Mouse (Mus musculus) heart, adult 2 months (tissue): ENCODE data around the gene Clpb. TPM values are rescaled to one million over a fixed set of nuclear protein-coding genes. Genes with fewer than 3 reads are reported as not detected.

Experiments
- DNase-seq, 2 experiments: peaks; one replicate each; pipeline ENCODE4 v3.0.0; 2021
- H3K27ac ChIP-seq: fragments of 200-600 bp; 2 replicates; pipeline ENCODE4 v1.8.1; 2022
- H3K27me3 ChIP-seq: fragments of 200-500 bp; 2 replicates; pipeline ENCODE4 v1.6.1; 2012; ENCODE audit warnings: mild to moderate bottlenecking, low read length, inconsistent platforms, mixed read lengths; ENCODE audit not compliant: control insufficient read depth, insufficient read depth
- H3K36me3 ChIP-seq: fragments of 200-500 bp; 2 replicates; pipeline ENCODE4 v1.6.1; 2012; ENCODE audit warnings: low read length, inconsistent platforms; ENCODE audit not compliant: control insufficient read depth, insufficient read depth
- H3K4me1 ChIP-seq: fragments of 200-500 bp; 2 replicates; pipeline ENCODE4 v1.6.1; 2011; ENCODE audit warnings: low read length; ENCODE audit not compliant: control insufficient read depth, insufficient read depth
- H3K4me3 ChIP-seq: fragments of 200-600 bp; 2 replicates; pipeline ENCODE4 v1.8.1; 2022
- H3K79me2 ChIP-seq: fragments of 200-500 bp; replicated peaks from 2 replicates; pipeline ENCODE4 v1.6.1; 2012; ENCODE audit warnings: mild to moderate bottlenecking, inconsistent platforms, low read length, moderate library complexity, mixed read lengths; ENCODE audit not compliant: control insufficient read depth, insufficient read depth
- H3K9ac ChIP-seq: fragments of 200-500 bp; 2 replicates; pipeline ENCODE4 v1.6.1; 2012; ENCODE audit warnings: low read depth, mild to moderate bottlenecking, control low read depth, inconsistent platforms, low read length, mixed read lengths
- CTCF ChIP-seq: fragments of 200-600 bp; IDR thresholded peaks from 2 replicates; pipeline ENCODE4 v1.8.1; 2022; ENCODE audit warnings: antibody characterized with exemption, mild to moderate bottlenecking, moderate library complexity
- EP300 ChIP-seq: fragments of 200-500 bp; IDR thresholded peaks from 2 replicates; pipeline ENCODE4 v1.6.1; 2011; ENCODE audit warnings: low read depth, low read length, control low read depth; ENCODE audit not compliant: insufficient read depth
- POLR2A ChIP-seq: fragments of 200-500 bp; IDR thresholded peaks from 2 replicates; pipeline ENCODE4 v1.6.1; 2011; ENCODE audit warnings: mild to moderate bottlenecking, low read depth, low read length, control low read depth; ENCODE audit not compliant: insufficient read depth
- WGBS: fragments of 180-500 bp; shearing (Covaris S2); methylation state at CpG from one replicate; pipeline ENCODE4 v1.1.7; 2018; 5-methylcytosine and 5-hydroxymethylcytosine counted together
- intact Hi-C: fragments of 180-260 bp; cut with DNase I; formaldehyde crosslinking; loops from one replicate; pipeline ENCODE4 v1.15.1; 2025
- polyA plus RNA-seq: library from polyadenylated mRNA; depleted of rRNA; stranded (reverse); fragments of >200 nt; gene quantifications from 2 replicates; pipeline ENCODE4 v1.2.3, GENCODE M21; 2012
- total RNA-seq, 2 experiments: library from RNA; stranded (reverse); gene quantifications; 2 replicates each; pipeline ENCODE4 v1.2.3; 2021

Clpb gene
- total and polyA plus RNA-seq, 3 experiments: 57.3 to 79.2 (median 72.6) TPM

DNA sequence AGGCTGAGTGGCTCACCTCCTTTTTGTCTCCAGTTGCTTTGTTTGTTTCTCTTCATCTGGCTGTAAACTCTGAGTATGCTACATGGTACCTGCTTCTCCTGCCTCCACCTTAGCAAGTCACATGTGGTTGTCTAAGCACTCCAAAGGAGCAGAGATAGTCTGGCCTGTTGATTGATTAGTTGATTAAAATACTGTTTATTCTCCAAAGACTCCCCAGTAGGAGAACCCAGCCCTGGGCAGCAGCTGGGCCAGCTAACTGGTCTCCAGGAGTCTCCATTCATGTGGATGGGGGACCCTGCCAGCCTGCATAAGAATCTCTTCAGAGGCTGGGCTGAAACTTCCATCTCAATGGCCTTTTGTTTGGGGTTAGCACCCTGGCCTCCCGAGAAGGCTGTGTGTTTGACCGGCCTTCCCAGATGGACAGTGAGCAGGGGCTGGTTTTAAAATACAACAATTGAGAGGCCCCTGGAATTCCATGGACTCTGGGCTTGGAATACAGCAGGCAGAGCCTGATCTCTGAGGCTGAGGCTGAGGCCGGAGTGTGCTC, 13.4 kb downstream of the Clpb start:
- TF ChIP-seq CTCF (no peak), EP300 (no peak), POLR2A (no peak)
- no peak for DNase-seq
- Histone ChIP-seq H3K79me2 (no peaks in the 10 kb centered on the region), H3K27me3 (no peaks in the 10 kb centered on the region), H3K9ac (no peak overlapping the region), H3K4me3 (no peak overlapping the region), H3K36me3 (no peaks in the 10 kb centered on the region; the same call in 1 of the 2 replicates), H3K27ac (peak overlapping the region; percentile 41; the same call in 1 of the 2 replicates), H3K4me1 (peaks cover 13% of the 10 kb centered on the region)
- intact Hi-C loops: loop anchor here (5.0 kb wide), 1 partner anchor 220 kb away; no protein-coding TSS in a partner anchor
- WGBS: 64% methylated on average over 3 of the region's 3 CpGs

DNA sequence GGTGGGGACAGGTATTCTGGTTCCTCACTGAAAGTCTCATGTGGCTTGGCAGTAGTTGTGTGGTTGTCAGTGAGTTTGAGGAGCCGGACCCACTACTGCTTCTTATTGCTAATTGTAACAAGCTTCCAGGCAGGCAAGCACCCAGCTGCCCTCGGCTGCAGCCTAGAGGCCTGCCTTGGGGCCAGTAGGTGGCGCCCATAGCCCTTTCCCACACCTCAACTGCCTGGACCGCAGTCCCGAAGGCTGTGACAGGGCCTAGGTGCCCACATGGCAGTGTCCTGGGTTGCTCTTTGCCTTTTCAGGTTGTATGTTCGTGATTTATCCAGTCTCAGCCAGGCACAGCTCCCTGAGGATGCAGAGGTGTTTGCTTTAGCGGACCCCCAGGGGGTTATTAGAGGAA, 16.2 kb downstream of the Clpb start:
- TF ChIP-seq EP300: 0 out of 2 replicates have a peak, but pooled peaks have one; percentile 43
- TF ChIP-seq POLR2A: no peak
- TF ChIP-seq CTCF: peak; percentile 98
- DNase-seq: peak; percentile 80 to 82
- H3K27me3 ChIP-seq: no peaks in the 10 kb centered on the region
- no peak overlapping the region for H3K9ac ChIP-seq
- 16% methylated on average over 7 of the region's 7 CpGs for WGBS
- intact Hi-C loops: loop anchor here (5.0 kb wide), 1 partner anchor 218 kb away; no protein-coding TSS in a partner anchor
- no peak overlapping the region for H3K4me3 ChIP-seq
- H3K79me2 ChIP-seq: no peaks in the 10 kb centered on the region
- no peak overlapping the region; the same call in 1 of the 2 replicates for H3K27ac ChIP-seq
- H3K4me1 ChIP-seq: peaks cover 9% of the 10 kb centered on the region
- no peaks in the 10 kb centered on the region for H3K36me3 ChIP-seq

GRCm38 (mm10) chr7:101680961-101681360, 17.5 kb downstream of the Clpb start:
- Histone ChIP-seq H3K36me3 (no peaks in the 10 kb centered on the region), H3K27ac (peak overlapping the region; percentile 77), H3K4me3 (no peak overlapping the region), H3K79me2 (no peaks in the 10 kb centered on the region), H3K27me3 (no peaks in the 10 kb centered on the region), H3K9ac (no peak overlapping the region), H3K4me1 (peaks cover 7% of the 10 kb centered on the region)
- intact Hi-C loops: no loop called here
- DNase-seq: no peak
- TF ChIP-seq POLR2A (no peak), EP300 (no peak), CTCF (no peak)
- WGBS: 60% methylated on average over 3 of the region's 3 CpGs

- no peak overlapping the region for H3K4me3 ChIP-seq
- H3K9ac ChIP-seq: peak overlapping the region; percentile 11; the same call in 1 of the 2 replicates
- DNase-seq: no peak
- no peak for TF ChIP-seq CTCF
- no peak for TF ChIP-seq EP300
- no peak for TF ChIP-seq POLR2A
- WGBS: 74% methylated on average over 6 of the region's 6 CpGs
- H3K4me1 ChIP-seq: peaks cover 5% of the 10 kb centered on the region
- no peaks in the 10 kb centered on the region for H3K27me3 ChIP-seq
- intact Hi-C loops: no loop called here
- no peaks in the 10 kb centered on the region for H3K36me3 ChIP-seq
- no peaks in the 10 kb centered on the region for H3K79me2 ChIP-seq
- peak overlapping the region; percentile 77 for H3K27ac ChIP-seq
Observed at GRCm38 (mm10) chr7:101681565-101682071, 18.2 kb downstream of the Clpb start.

DNA sequence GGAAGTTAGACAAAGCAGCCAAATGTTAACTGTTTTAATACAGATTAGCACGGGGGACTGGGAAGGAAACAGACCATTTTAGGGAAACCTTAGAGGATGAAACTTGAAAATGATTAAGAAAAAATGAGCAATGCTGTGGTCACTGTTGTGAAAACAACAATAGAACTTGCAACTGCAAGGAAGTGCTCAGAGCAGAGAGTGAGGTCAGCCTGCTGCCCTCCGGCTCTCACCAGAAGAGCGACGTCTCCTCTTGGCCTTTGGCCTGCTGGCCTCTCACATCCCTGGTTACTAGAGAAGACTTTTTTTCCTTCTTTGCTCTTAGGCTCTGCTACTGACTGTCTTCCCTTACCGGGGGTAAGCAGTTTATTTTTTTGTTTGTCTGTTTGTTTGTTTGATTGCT, 19.5 kb downstream of the Clpb start:
- TF ChIP-seq CTCF (no peak), EP300 (no peak), POLR2A (no peak)
- Histone ChIP-seq H3K79me2 (no peaks in the 10 kb centered on the region), H3K27me3 (no peaks in the 10 kb centered on the region), H3K4me3 (no peak overlapping the region), H3K9ac (no peak overlapping the region), H3K36me3 (no peaks in the 10 kb centered on the region), H3K4me1 (peaks cover 5% of the 10 kb centered on the region), H3K27ac (no peak overlapping the region)
- intact Hi-C loops: no loop called here
- no peak for DNase-seq
- 34% methylated on average over 5 of the region's 5 CpGs for WGBS

DNA sequence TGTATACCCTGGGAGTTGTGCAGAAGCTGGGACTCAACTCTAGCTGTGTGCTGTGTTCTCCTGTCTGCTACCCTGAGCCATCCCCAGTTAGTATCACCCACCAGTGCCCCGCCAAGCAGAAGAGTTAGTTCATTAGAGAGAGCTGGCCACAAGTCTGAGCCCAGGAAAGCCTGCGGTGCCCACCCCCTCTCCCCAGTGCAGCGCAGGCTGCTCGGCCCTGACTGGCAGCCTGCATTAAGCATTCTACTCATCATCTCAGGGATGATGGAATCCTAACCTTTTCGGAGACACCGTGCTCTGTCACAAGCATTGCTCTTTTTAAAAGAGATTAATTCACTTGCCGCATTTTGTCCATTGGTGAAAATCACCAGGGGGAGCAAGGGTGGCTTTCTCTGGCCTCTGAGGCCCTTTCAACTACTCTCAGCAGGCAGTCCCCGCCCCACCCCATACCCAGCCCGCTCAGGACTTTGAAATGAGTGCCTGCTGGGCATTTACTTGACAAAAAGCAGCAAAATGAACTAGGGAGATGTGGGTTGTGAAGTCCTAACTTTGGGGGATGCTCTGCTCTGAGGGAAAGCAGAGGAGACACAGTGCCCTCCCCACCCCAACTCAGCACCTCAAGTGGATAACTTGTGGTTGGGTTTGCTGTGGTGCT, 20.7 kb downstream of the Clpb start:
- intact Hi-C loops: no loop called here

More for the DNA sequence above, 20.7 kb downstream of the Clpb start:
- Histone ChIP-seq H3K27me3 (no peaks in the 10 kb centered on the region), H3K4me3 (no peak overlapping the region), H3K79me2 (no peaks in the 10 kb centered on the region), H3K9ac (no peak overlapping the region), H3K4me1 (peaks cover 5% of the 10 kb centered on the region), H3K36me3 (no peaks in the 10 kb centered on the region), H3K27ac (no peak overlapping the region)
- TF ChIP-seq POLR2A (no peak), CTCF (no peak), EP300 (no peak)
- 85% methylated on average over 9 of the region's 9 CpGs for WGBS
- DNase-seq: no peak
